10 mouse cellular contexts compared by ENCODE assay signal in genomic region chr3:108713065-108713675, GRCm38 (mm10). TPM values are rescaled to one million over a fixed set of nuclear protein-coding genes. Genes with fewer than 3 reads are reported as not detected.
A peak's percentile ranks its signal among the peaks of the same experiment; 100 is the strongest.
DNase-seq lines count a peak whose midpoint lies in the region; ATAC-seq lines count a peak whose summit lies in the region.
"Had no signal": no experiment of that assay in that cellular context is flagged by ENCODE, and none has a peak within 500 bp of the region (broad histone marks: within the 10 kb centered on the region; RNA-seq: fewer than 3 reads in every experiment).

No protein-coding gene starts in this region.

- H3K27ac ChIP-seq in lung, embryonic 15.5 days, result no peak overlapping the region
- H3K27ac ChIP-seq in intestine, embryonic 15.5 days, result peak overlapping the region; percentile 2; the same call in 1 of the 2 replicates
- H3K27ac ChIP-seq in neural tube, embryonic 15.5 days (replicated peaks), result peak overlapping the region; percentile 56
- H3K27ac ChIP-seq: liver, embryonic 13.5 days had no signal

- WGBS in lung, embryonic 15.5 days, result 33% methylated on average over 3 of the region's 3 CpGs
- WGBS in intestine, embryonic 15.5 days, result 37% methylated on average over 3 of the region's 3 CpGs
- WGBS in neural tube, embryonic 15.5 days, result 12% methylated on average over 3 of the region's 3 CpGs

- H3K4me3 ChIP-seq in lung, embryonic 15.5 days, result no peak overlapping the region
- no peak overlapping the region for H3K4me3 ChIP-seq in intestine, embryonic 15.5 days (replicated peaks)
- H3K4me3 ChIP-seq in neural tube, embryonic 15.5 days (replicated peaks), result no peak overlapping the region
- H3K4me3 ChIP-seq: liver, embryonic 13.5 days had no signal

- peaks cover 12% of the 10 kb centered on the region for H3K4me1 ChIP-seq in lung, embryonic 15.5 days
- H3K4me1 ChIP-seq in intestine, embryonic 15.5 days (replicated peaks), result peaks cover 7% of the 10 kb centered on the region; the same call in 1 of the 2 replicates
- peaks cover 11% of the 10 kb centered on the region for H3K4me1 ChIP-seq in neural tube, embryonic 15.5 days

- H3K36me3 ChIP-seq in lung, embryonic 15.5 days, result no peaks in the 10 kb centered on the region
- H3K36me3 ChIP-seq in intestine, embryonic 15.5 days, result no peaks in the 10 kb centered on the region
- H3K36me3 ChIP-seq in neural tube, embryonic 15.5 days, result no peaks in the 10 kb centered on the region

- no peaks in the 10 kb centered on the region for H3K27me3 ChIP-seq in lung, embryonic 15.5 days
- H3K27me3 ChIP-seq in intestine, embryonic 15.5 days (replicated peaks), result no peaks in the 10 kb centered on the region
- H3K27me3 ChIP-seq in neural tube, embryonic 15.5 days (replicated peaks), result no peaks in the 10 kb centered on the region
- H3K27me3 ChIP-seq: liver, embryonic 13.5 days had no signal

- peak; percentile 16 for DNase-seq in CD4-positive, CD25-positive, alpha-beta regulatory T cell, adult 2 months (ENCODE audit: low read depth, low spot score)
- no peak for DNase-seq in lung, adult 18-20 months
- DNase-seq in cerebellum, postnatal 10 days, result no peak
- no peak for DNase-seq in testis, postnatal 14 days (ENCODE audit: low spot score)
- DNase-seq: cerebellum, postnatal 25 days; liver, embryonic 13.5 days had no signal

- H3K4me2 ChIP-seq in lung, embryonic 15.5 days, result no peak overlapping the region
- H3K4me2 ChIP-seq in intestine, embryonic 15.5 days (replicated peaks), result no peak overlapping the region
- 0 out of 2 replicates have a peak overlapping the region, but pooled peaks have one; percentile 17 for H3K4me2 ChIP-seq in neural tube, embryonic 15.5 days
- H3K4me2 ChIP-seq: liver, embryonic 13.5 days had no signal

- no peak for ATAC-seq in CD4-positive, CD25-positive, alpha-beta regulatory T cell, adult 4 months
- peak; percentile 27; the same call in 1 of the 2 replicates for ATAC-seq in lung, embryonic 15.5 days (ENCODE audit: borderline replicate concordance, extremely low read depth, low FRiP score, low TSS enrichment)
- peak; percentile 25; the same call in 1 of the 2 replicates for ATAC-seq in intestine, embryonic 15.5 days
- peak; percentile 47; the same call in 1 of the 2 replicates for ATAC-seq in neural tube, embryonic 15.5 days (ENCODE audit: low FRiP score)

- H3K9ac ChIP-seq in lung, embryonic 15.5 days, result no peak overlapping the region
- no peak overlapping the region for H3K9ac ChIP-seq in intestine, embryonic 15.5 days
- no peak overlapping the region for H3K9ac ChIP-seq in neural tube, embryonic 15.5 days (replicated peaks)
- H3K9ac ChIP-seq: liver, embryonic 13.5 days had no signal

- no peaks in the 10 kb centered on the region for H3K9me3 ChIP-seq in lung, embryonic 15.5 days
- H3K9me3 ChIP-seq in intestine, embryonic 15.5 days, result no peaks in the 10 kb centered on the region
- no peaks in the 10 kb centered on the region for H3K9me3 ChIP-seq in neural tube, embryonic 15.5 days (replicated peaks)
- H3K9me3 ChIP-seq: liver, embryonic 13.5 days had no signal

RNA-seq across cellular contexts. Expression of gene Gpsm2, which starts 8.9 kb away (rescaled TPM):
- 1 to 10 TPM in 1 of 2 experiments, under 1 TPM in 1; 0.82 to 2.1 TPM for polyA plus RNA-seq in CD4-positive, CD25-positive, alpha-beta regulatory T cell, adult 4 months (2017; shearing (Covaris generic))
- 47.1 and 50.3 TPM in 2 replicates for polyA plus RNA-seq in lung, embryonic 15.5 days (2015; fragmentation: Nextera tagmentation; extraction: Ambion mirVana)
- polyA plus RNA-seq in intestine, embryonic 15.5 days (2015; fragmentation: Nextera tagmentation; extraction: Ambion mirVana), result 49.1 and 56.1 TPM in 2 replicates
- 17.5 and 23.6 TPM in 2 replicates for polyA plus RNA-seq in neural tube, embryonic 15.5 days (2015; fragmentation: Nextera tagmentation; extraction: Ambion mirVana)

RNA-seq across cellular contexts. Expression of gene Aknad1, which starts 26.3 kb away (rescaled TPM):
- polyA plus RNA-seq in CD4-positive, CD25-positive, alpha-beta regulatory T cell, adult 4 months (2017; shearing (Covaris generic)), result not detected
- 0.09 TPM in 1 of 2 replicates, not detected in the other for polyA plus RNA-seq in lung, embryonic 15.5 days (2015; fragmentation: Nextera tagmentation; extraction: Ambion mirVana)
- polyA plus RNA-seq in intestine, embryonic 15.5 days (2015; fragmentation: Nextera tagmentation; extraction: Ambion mirVana), result 0.10 TPM in 1 of 2 replicates, not detected in the other
- 0.10 TPM in 1 of 2 replicates, not detected in the other for polyA plus RNA-seq in neural tube, embryonic 15.5 days (2015; fragmentation: Nextera tagmentation; extraction: Ambion mirVana)

RNA-seq across cellular contexts. Expression of gene Clcc1, which starts 59.5 kb away (rescaled TPM):
- 10 to 100 TPM; 69.6 to 75.5 TPM for polyA plus RNA-seq in CD4-positive, CD25-positive, alpha-beta regulatory T cell, adult 4 months (2017; shearing (Covaris generic))
- polyA plus RNA-seq in lung, embryonic 15.5 days (2015; fragmentation: Nextera tagmentation; extraction: Ambion mirVana), result 87.4 and 90.2 TPM in 2 replicates
- polyA plus RNA-seq in intestine, embryonic 15.5 days (2015; fragmentation: Nextera tagmentation; extraction: Ambion mirVana), result 70.2 and 74.3 TPM in 2 replicates
- 34.1 and 44.1 TPM in 2 replicates for polyA plus RNA-seq in neural tube, embryonic 15.5 days (2015; fragmentation: Nextera tagmentation; extraction: Ambion mirVana)
